Mouse (Mus musculus) ES-Bruce4 (cell line): Measurements from ENCODE around the gene Vash1. TPM values are rescaled to one million over a fixed set of nuclear protein-coding genes. Genes with fewer than 3 reads are reported as not detected.

Experiments used
- H3K27ac ChIP-seq: 2 replicates; pipeline ENCODE4 v1.5.1; 2012; ENCODE audit warnings: low read length, inconsistent platforms; ENCODE audit not compliant: insufficient read depth
- H3K27me3 ChIP-seq: 2 replicates; pipeline ENCODE4 v1.6.1; 2012; ENCODE audit warnings: mild to moderate bottlenecking, low read length, inconsistent platforms; ENCODE audit not compliant: control insufficient read depth, poor library complexity, insufficient read depth, severe bottlenecking
- H3K36me3 ChIP-seq: 2 replicates; pipeline ENCODE4 v1.6.1; 2012; ENCODE audit warnings: inconsistent platforms, mild to moderate bottlenecking, low read length, moderate library complexity; ENCODE audit not compliant: control insufficient read depth, poor library complexity, insufficient read depth, severe bottlenecking
- H3K4me1 ChIP-seq: one replicate; pipeline ENCODE4 v1.8.1; 2011; ENCODE audit warnings: low read length; ENCODE audit not compliant: control insufficient read depth, insufficient read depth
- H3K4me3 ChIP-seq: 2 replicates; pipeline ENCODE4 v1.5.1; 2011; ENCODE audit warnings: low read depth, mild to moderate bottlenecking, low read length
- H3K9ac ChIP-seq: 2 replicates; pipeline ENCODE4 v1.6.1; 2012; ENCODE audit warnings: low read depth, mild to moderate bottlenecking, inconsistent platforms; ENCODE audit not compliant: poor library complexity, severe bottlenecking
- H3K9me3 ChIP-seq: replicated peaks from 2 replicates; pipeline ENCODE4 v1.6.1; 2012; ENCODE audit warnings: mild to moderate bottlenecking, low read length, inconsistent platforms; ENCODE audit not compliant: control insufficient read depth, poor library complexity, insufficient read depth, severe bottlenecking
- CTCF ChIP-seq: IDR thresholded peaks from one replicate; pipeline ENCODE4 v1.8.1; 2011; ENCODE audit warnings: low read depth, low read length
- EP300 ChIP-seq: IDR thresholded peaks from 2 replicates; pipeline ENCODE4 v1.6.1; 2011; ENCODE audit warnings: low read depth, low read length; ENCODE audit not compliant: insufficient read depth
- POLR2A ChIP-seq: IDR thresholded peaks from one replicate; pipeline ENCODE4 v1.8.1; 2011; ENCODE audit warnings: low read length; ENCODE audit not compliant: insufficient read depth
- polyA plus RNA-seq: library from polyadenylated mRNA; stranded (reverse); fragments of >200 nt; gene quantifications from 2 replicates; pipeline ENCODE4 v1.2.4, GENCODE M21; 2011; ENCODE audit warnings: low read depth; ENCODE audit not compliant: missing spikeins, insufficient read depth, insufficient read length

Vash1 gene
- polyA plus RNA-seq, 1 experiment: 5.2 TPM

GRCm38 (mm10) chr12:86660466-86660865 lies 18.0 kb upstream of the Vash1 start:
- H3K36me3 ChIP-seq: no peaks in the 10 kb centered on the region
- no peak for TF ChIP-seq EP300
- H3K4me1 ChIP-seq: no peaks in the 10 kb centered on the region
- no peak overlapping the region for H3K9ac ChIP-seq
- no peaks in the 10 kb centered on the region for H3K9me3 ChIP-seq
- H3K27me3 ChIP-seq: no peaks in the 10 kb centered on the region
- H3K4me3 ChIP-seq: no peak overlapping the region
- no peak overlapping the region for H3K27ac ChIP-seq

DNA sequence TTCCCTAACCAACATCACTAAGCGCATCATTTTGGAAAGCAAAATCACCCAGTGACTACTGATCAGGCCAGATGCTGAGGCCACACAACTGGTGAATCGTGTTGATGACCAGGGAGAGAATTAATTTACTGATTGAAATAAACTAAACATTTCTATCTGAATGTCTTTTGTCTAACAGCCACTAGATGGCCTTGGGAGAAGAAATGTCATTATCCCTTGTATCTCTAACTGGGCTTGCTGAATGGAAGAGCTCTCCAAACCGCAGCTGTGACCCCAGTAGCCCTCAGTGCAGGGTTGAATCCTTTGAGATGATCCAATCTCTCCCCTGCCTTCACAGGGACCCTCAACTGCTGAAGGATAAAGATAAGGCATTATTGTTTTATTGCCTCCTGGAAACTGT lies 12.8 kb upstream of the Vash1 start:
- Histone ChIP-seq H3K9ac (no peak overlapping the region), H3K4me1 (no peaks in the 10 kb centered on the region), H3K4me3 (no peak overlapping the region), H3K27ac (no peak overlapping the region), H3K27me3 (no peaks in the 10 kb centered on the region), H3K9me3 (no peaks in the 10 kb centered on the region), H3K36me3 (no peaks in the 10 kb centered on the region)
- TF ChIP-seq POLR2A (no peak), CTCF (no peak), EP300 (no peak)

- Histone ChIP-seq H3K36me3 (no peaks in the 10 kb centered on the region), H3K9me3 (no peaks in the 10 kb centered on the region), H3K27me3 (no peaks in the 10 kb centered on the region), H3K9ac (no peak overlapping the region), H3K4me3 (no peak overlapping the region), H3K4me1 (no peaks in the 10 kb centered on the region), H3K27ac (no peak overlapping the region)
- TF ChIP-seq EP300: no peak
- TF ChIP-seq CTCF: no peak
- no peak for TF ChIP-seq POLR2A
These were observed 10.1 kb upstream of the Vash1 start for GRCm38 (mm10) chr12:86668404-86668803.

- Histone ChIP-seq H3K9me3 (peaks cover 4% of the 10 kb centered on the region; the same call in 1 of the 2 replicates), H3K9ac (no peak overlapping the region), H3K27ac (no peak overlapping the region), H3K4me3 (no peak overlapping the region), H3K4me1 (no peaks in the 10 kb centered on the region), H3K27me3 (no peaks in the 10 kb centered on the region), H3K36me3 (no peaks in the 10 kb centered on the region)
- no peak for TF ChIP-seq CTCF
- TF ChIP-seq EP300: no peak
- no peak for TF ChIP-seq POLR2A
These were observed 6.4 kb upstream of the Vash1 start for GRCm38 (mm10) chr12:86672105-86672504.

DNA sequence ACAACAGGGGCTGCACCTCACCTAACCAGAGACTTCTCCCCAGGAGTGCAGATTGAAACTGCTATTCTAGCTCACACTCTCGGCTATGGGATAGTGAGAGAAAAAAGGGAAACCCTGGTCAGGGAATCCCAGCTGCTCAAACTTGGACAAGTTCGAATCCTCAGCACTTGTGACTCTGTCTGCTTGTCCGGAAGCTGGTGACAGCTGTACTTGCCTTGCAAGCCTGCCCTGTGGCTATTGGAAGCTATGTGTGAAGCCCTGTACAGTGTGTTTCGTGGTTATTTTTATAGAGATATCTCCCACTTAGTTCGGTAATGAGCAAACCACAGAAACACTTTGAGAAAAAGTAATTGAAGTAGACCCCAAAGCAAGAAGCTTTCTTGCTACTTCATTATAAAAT lies 6.0 kb upstream of the Vash1 start:
- Histone ChIP-seq H3K27me3 (no peaks in the 10 kb centered on the region), H3K36me3 (no peaks in the 10 kb centered on the region), H3K9ac (no peak overlapping the region), H3K9me3 (peaks cover 4% of the 10 kb centered on the region; the same call in 1 of the 2 replicates), H3K4me3 (no peak overlapping the region), H3K4me1 (no peaks in the 10 kb centered on the region), H3K27ac (no peak overlapping the region)
- TF ChIP-seq CTCF: no peak
- no peak for TF ChIP-seq POLR2A
- no peak for TF ChIP-seq EP300

DNA sequence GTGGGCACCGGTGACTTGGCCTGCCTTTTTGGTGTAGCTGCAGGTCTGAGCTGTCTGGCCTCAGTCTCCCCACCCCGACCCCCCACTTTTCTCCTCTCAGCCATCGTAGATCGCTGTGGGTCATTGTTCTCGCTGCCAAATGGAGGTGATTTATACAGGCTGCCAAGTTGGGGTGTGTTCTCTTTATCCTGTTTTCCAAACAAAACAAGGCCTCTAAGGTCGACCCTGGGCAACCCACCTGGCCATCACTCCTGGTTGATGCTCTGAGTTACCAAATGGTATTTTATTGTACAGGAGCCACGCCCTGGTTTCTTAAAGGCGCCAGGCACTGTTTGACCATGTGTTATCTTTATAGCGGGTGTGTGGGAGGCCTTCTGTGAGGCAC lies 1.0 kb downstream of the Vash1 start:
- TF ChIP-seq EP300: no peak
- no peak for TF ChIP-seq POLR2A
- no peak for TF ChIP-seq CTCF
- Histone ChIP-seq H3K4me3 (peak overlapping the region; percentile 61), H3K36me3 (no peaks in the 10 kb centered on the region), H3K9ac (peak overlapping the region; percentile 76), H3K4me1 (peaks cover 3% of the 10 kb centered on the region), H3K27me3 (no peaks in the 10 kb centered on the region), H3K27ac (no peak overlapping the region), H3K9me3 (no peaks in the 10 kb centered on the region)
